In genomic region chr17:56767531-56768135, GRCm38 (mm10) we compare ENCODE assay signal across 22 mouse cellular contexts. TPM values are rescaled to one million over a fixed set of nuclear protein-coding genes. Genes with fewer than 3 reads are reported as not detected.
"Had no signal": no experiment of that assay in that cellular context is flagged by ENCODE, and none has a peak within 500 bp of the region (broad histone marks: within the 10 kb centered on the region; RNA-seq: fewer than 3 reads in every experiment).

No protein-coding gene starts in this region.

- H3K9ac ChIP-seq: limb, embryonic 13.5 days; liver, embryonic 12.5 days; liver, embryonic 15.5 days; lung, embryonic 15.5 days; midbrain, embryonic 13.5 days; neural tube, embryonic 13.5 days had no signal

- H3K27ac ChIP-seq: limb, embryonic 10.5 days; limb, embryonic 13.5 days; liver, embryonic 12.5 days; liver, embryonic 15.5 days; lung, embryonic 15.5 days; midbrain, embryonic 10.5 days; midbrain, embryonic 13.5 days; neural tube, embryonic 13.5 days had no signal

- H3K9me3 ChIP-seq: limb, embryonic 10.5 days; limb, embryonic 13.5 days; liver, embryonic 12.5 days; liver, embryonic 15.5 days; lung, embryonic 15.5 days; megakaryocyte, embryonic 14.5 days; midbrain, embryonic 10.5 days; midbrain, embryonic 13.5 days; neural tube, embryonic 13.5 days had no signal

- H3K4me3 ChIP-seq: limb, embryonic 10.5 days; limb, embryonic 13.5 days; liver, embryonic 12.5 days; liver, embryonic 15.5 days; lung, embryonic 15.5 days; midbrain, embryonic 10.5 days; midbrain, embryonic 13.5 days; myocyte; neural tube, embryonic 13.5 days had no signal

- H3K4me2 ChIP-seq: limb, embryonic 13.5 days; liver, embryonic 12.5 days; liver, embryonic 15.5 days; lung, embryonic 15.5 days; midbrain, embryonic 13.5 days; neural tube, embryonic 13.5 days had no signal

- ATAC-seq: liver, embryonic 12.5 days; midbrain, embryonic 13.5 days; midbrain, embryonic 16.5 days had no signal

- H3K27me3 ChIP-seq: limb, embryonic 13.5 days; liver, embryonic 12.5 days; liver, embryonic 15.5 days; lung, embryonic 15.5 days; megakaryocyte, embryonic 14.5 days; midbrain, embryonic 13.5 days; neural tube, embryonic 13.5 days had no signal

- DNase-seq: kidney, postnatal 14 days; kidney, postnatal 4 days; layer of hippocampus, adult 9-11 months; liver; lung, adult 18-20 months; lung, postnatal 10 days; lung, postnatal 36 days; thymus, adult 18-20 months; thymus, postnatal 36 days had no signal

RNA-seq across cellular contexts. Expression of gene Nrtn, which starts 10.3 kb away (rescaled TPM):
- total RNA-seq: monocyte, adult 5-6 weeks; neutrophil, adult 5-6 weeks had no signal
